Mouse (Mus musculus) heart, postnatal 14 days (tissue): ENCODE measurements around the gene Tc2n. TPM values are rescaled to one million over a fixed set of nuclear protein-coding genes. Genes with fewer than 3 reads are reported as not detected.
"Not testable (repeated sequence)": the region's sequence is repeated elsewhere in the genome, so short reads cannot be mapped to it uniquely, and the experiment has no call there.

Experiments used
- DNase-seq, 2 experiments: peaks; one replicate each; pipeline ENCODE4 v3.0.0; 2021 to 2022
- intact Hi-C: fragments of 180-260 bp; cut with DNase I; formaldehyde crosslinking; loops from one replicate; pipeline ENCODE4 v1.15.1; 2025
- long read RNA-seq, 2 experiments: library from polyadenylated mRNA; stranded (forward); transcript quantifications; one replicate each; pipeline ENCODE4 v2.0.0; 2021
- total RNA-seq, 2 experiments: library from RNA; stranded (reverse); gene quantifications; 2 replicates each; pipeline ENCODE4 v1.2.3; 2021

Tc2n gene
- 1 to 10 TPM in 1 of 2 experiments, under 1 TPM in 1; 0.76 to 1.1 TPM for total RNA-seq
- long read RNA-seq, experiment 1: 0 reads
- long read RNA-seq, experiment 2: 0 reads

- intact Hi-C loops: no loop called here
- DNase-seq: peak; percentile 51 to 55
Measured at GRCm38 (mm10) chr12:101718054-101718754, at the start of gene Tc2n. Tc2n (minus strand) TSS chr12:101718523.

GRCm38 (mm10) chr12:101767306-101768053 is 49.2 kb upstream of the Tc2n start:
- intact Hi-C loops: no loop called here
- peak; percentile 59 to 61 for DNase-seq

- peak in 1 of 2 experiments; percentile 16 for DNase-seq
- intact Hi-C loops: no loop called here
Measured at GRCm38 (mm10) chr12:101766228-101766852, 48.0 kb upstream of the Tc2n start.

- intact Hi-C loops: no loop called here
- no peak for DNase-seq
Measured at GRCm38 (mm10) chr12:101764870-101765269, 46.5 kb upstream of the Tc2n start.

GRCm38 (mm10) chr12:101763065-101763464 is 44.7 kb upstream of the Tc2n start:
- no peak for DNase-seq
- intact Hi-C loops: no loop called here

GRCm38 (mm10) chr12:101762054-101762453 is 43.7 kb upstream of the Tc2n start:
- no peak for DNase-seq
- intact Hi-C loops: no loop called here

GRCm38 (mm10) chr12:101759440-101760045 is 41.2 kb upstream of the Tc2n start:
- peak in 1 of 2 experiments; percentile 33 for DNase-seq
- intact Hi-C loops: no loop called here

- intact Hi-C loops: no loop called here
- DNase-seq: no peak
Measured at GRCm38 (mm10) chr12:101758698-101759097, 40.4 kb upstream of the Tc2n start.

- DNase-seq: no peak
- intact Hi-C loops: no loop called here
Measured at GRCm38 (mm10) chr12:101742375-101742774, 24.1 kb upstream of the Tc2n start.

GRCm38 (mm10) chr12:101740486-101740885 is 22.2 kb upstream of the Tc2n start:
- DNase-seq: no peak
- intact Hi-C loops: no loop called here

- intact Hi-C loops: no loop called here
- DNase-seq: no peak
Measured at GRCm38 (mm10) chr12:101740045-101740444, 21.7 kb upstream of the Tc2n start.

- intact Hi-C loops: no loop called here
- no peak for DNase-seq
Measured at GRCm38 (mm10) chr12:101718755-101719150, 430 bp upstream of the Tc2n start.

GRCm38 (mm10) chr12:101699176-101699575 is 19.1 kb downstream of the Tc2n start:
- intact Hi-C loops: no loop called here
- no peak for DNase-seq

- intact Hi-C loops: no loop called here
- DNase-seq: no peak
Measured at GRCm38 (mm10) chr12:101696521-101696920, 21.8 kb downstream of the Tc2n start.

GRCm38 (mm10) chr12:101680538-101680937 is 37.8 kb downstream of the Tc2n start:
- intact Hi-C loops: no loop called here
- no peak for DNase-seq

- intact Hi-C loops: no loop called here
- no peak for DNase-seq
Measured at GRCm38 (mm10) chr12:101667502-101667901, 50.8 kb downstream of the Tc2n start.

- intact Hi-C loops: no loop called here
Measured at GRCm38 (mm10) chr12:101633137-101633536, 85.2 kb downstream of the Tc2n start.

GRCm38 (mm10) chr12:101606622-101607021 is 111.7 kb downstream of the Tc2n start:
- intact Hi-C loops, DNase-seq: not testable (repeated sequence)

More at GRCm38 (mm10) chr12:101633137-101633536, 85.2 kb downstream of the Tc2n start:
- DNase-seq: no peak
